Mouse (Mus musculus): ENCODE data around the gene Nrp1. TPM values are rescaled to one million over a fixed set of nuclear protein-coding genes. Genes with fewer than 3 reads are reported as not detected.

Gene Nrp1
- 120 and 133 TPM in 2 replicates for polyA plus RNA-seq (2015; fragmentation: Nextera tagmentation; extraction: Ambion mirVana)

GRCm38 (mm10) chr8:128358406-128358755, at the start of gene Nrp1:
Gene Nrp1, plus strand, starts transcription at chr8:128358604.
- Histone ChIP-seq H3K4me1 (peaks cover 37% of the 10 kb centered on the region), H3K9ac (peak within 1 kb of the TSS; percentile 89), H3K27me3 (no peaks in the 10 kb centered on the region), H3K36me3 (no peaks in the 10 kb centered on the region), H3K4me2 (peak within 1 kb of the TSS; percentile 99), H3K27ac (peak within 1 kb of the TSS; percentile 96), H3K9me3 (no peaks in the 10 kb centered on the region), H3K4me3 (peak within 1 kb of the TSS; percentile 76)
- WGBS = under 1% methylated on average over 21 of the region's 21 CpGs
- ATAC-seq (ENCODE audit: borderline replicate concordance, extremely low read depth, low FRiP score, low TSS enrichment) = peak; percentile 10; the same call in 1 of the 2 replicates

GRCm38 (mm10) chr8:128320797-128321196, 37.6 kb upstream of the Nrp1 start:
- H3K27me3 ChIP-seq = no peaks in the 10 kb centered on the region
- H3K4me3 ChIP-seq = no peak overlapping the region
- no peaks in the 10 kb centered on the region for H3K4me1 ChIP-seq
- no peaks in the 10 kb centered on the region for H3K9me3 ChIP-seq
- 73% methylated on average over 2 of the region's 2 CpGs for WGBS
- H3K36me3 ChIP-seq = no peaks in the 10 kb centered on the region
- no peak overlapping the region for H3K9ac ChIP-seq
- ATAC-seq (ENCODE audit: borderline replicate concordance, extremely low read depth, low FRiP score, low TSS enrichment) = no peak
- no peak overlapping the region for H3K4me2 ChIP-seq
- H3K27ac ChIP-seq = no peak overlapping the region

- ATAC-seq (ENCODE audit: borderline replicate concordance, extremely low read depth, low FRiP score, low TSS enrichment) = no peak
- WGBS = 77% methylated on average over 1 of the region's 1 CpGs
- H3K27ac ChIP-seq = no peak overlapping the region; the same call in 1 of the 2 replicates
Observed at GRCm38 (mm10) chr8:128327281-128327680, 31.1 kb upstream of the Nrp1 start.

GRCm38 (mm10) chr8:128327922-128328321, 30.5 kb upstream of the Nrp1 start:
- 11% methylated on average over 2 of the region's 2 CpGs for WGBS
- no peaks in the 10 kb centered on the region for H3K27me3 ChIP-seq
- ATAC-seq (ENCODE audit: borderline replicate concordance, extremely low read depth, low FRiP score, low TSS enrichment) = peak; percentile 62

More at GRCm38 (mm10) chr8:128327281-128327680, 31.1 kb upstream of the Nrp1 start:
- Histone ChIP-seq H3K9ac (no peak overlapping the region), H3K4me2 (no peak overlapping the region), H3K4me3 (no peak overlapping the region), H3K9me3 (no peaks in the 10 kb centered on the region), H3K4me1 (peaks cover 7% of the 10 kb centered on the region; the same call in 1 of the 2 replicates), H3K27me3 (no peaks in the 10 kb centered on the region), H3K36me3 (no peaks in the 10 kb centered on the region)

GRCm38 (mm10) chr8:128329502-128329901, 28.9 kb upstream of the Nrp1 start:
- Histone ChIP-seq H3K4me1 (peaks cover 7% of the 10 kb centered on the region; the same call in 1 of the 2 replicates), H3K4me2 (no peak overlapping the region), H3K36me3 (no peaks in the 10 kb centered on the region), H3K4me3 (no peak overlapping the region), H3K9me3 (no peaks in the 10 kb centered on the region), H3K27me3 (no peaks in the 10 kb centered on the region), H3K9ac (no peak overlapping the region), H3K27ac (no peak overlapping the region)
- no peak for ATAC-seq (ENCODE audit: borderline replicate concordance, extremely low read depth, low FRiP score, low TSS enrichment)
- WGBS = 84% methylated on average over 3 of the region's 3 CpGs

More at GRCm38 (mm10) chr8:128327922-128328321, 30.5 kb upstream of the Nrp1 start:
- no peaks in the 10 kb centered on the region for H3K36me3 ChIP-seq
- H3K9ac ChIP-seq = no peak overlapping the region
- 0 out of 2 replicates have a peak overlapping the region, but pooled peaks have one; percentile 7 for H3K27ac ChIP-seq
- H3K9me3 ChIP-seq = no peaks in the 10 kb centered on the region
- peaks cover 7% of the 10 kb centered on the region; the same call in 1 of the 2 replicates for H3K4me1 ChIP-seq
- H3K4me2 ChIP-seq = no peak overlapping the region
- no peak overlapping the region for H3K4me3 ChIP-seq

GRCm38 (mm10) chr8:128335976-128336375, 22.4 kb upstream of the Nrp1 start:
- 81% methylated on average over 3 of the region's 3 CpGs for WGBS
- H3K4me2 ChIP-seq = no peak overlapping the region
- no peak overlapping the region for H3K9ac ChIP-seq
- no peaks in the 10 kb centered on the region for H3K36me3 ChIP-seq
- peaks cover 15% of the 10 kb centered on the region for H3K4me1 ChIP-seq
- no peaks in the 10 kb centered on the region for H3K27me3 ChIP-seq
- no peaks in the 10 kb centered on the region for H3K9me3 ChIP-seq
- H3K4me3 ChIP-seq = no peak overlapping the region
- no peak for ATAC-seq (ENCODE audit: borderline replicate concordance, extremely low read depth, low FRiP score, low TSS enrichment)
- no peak overlapping the region for H3K27ac ChIP-seq

GRCm38 (mm10) chr8:128338951-128339350, 19.5 kb upstream of the Nrp1 start:
- Histone ChIP-seq H3K4me1 (peaks cover 15% of the 10 kb centered on the region), H3K36me3 (no peaks in the 10 kb centered on the region), H3K4me2 (no peak overlapping the region), H3K4me3 (no peak overlapping the region), H3K27ac (no peak overlapping the region), H3K9me3 (no peaks in the 10 kb centered on the region), H3K9ac (no peak overlapping the region), H3K27me3 (no peaks in the 10 kb centered on the region)
- ATAC-seq (ENCODE audit: borderline replicate concordance, extremely low read depth, low FRiP score, low TSS enrichment) = no peak

GRCm38 (mm10) chr8:128339521-128339920, 18.9 kb upstream of the Nrp1 start:
- Histone ChIP-seq H3K4me1 (peaks cover 15% of the 10 kb centered on the region), H3K9ac (no peak overlapping the region), H3K36me3 (no peaks in the 10 kb centered on the region), H3K4me2 (no peak overlapping the region), H3K9me3 (no peaks in the 10 kb centered on the region), H3K4me3 (no peak overlapping the region), H3K27ac (no peak overlapping the region), H3K27me3 (no peaks in the 10 kb centered on the region)
- no peak for ATAC-seq (ENCODE audit: borderline replicate concordance, extremely low read depth, low FRiP score, low TSS enrichment)
- WGBS = 64% methylated on average over 3 of the region's 3 CpGs

- no peak for ATAC-seq (ENCODE audit: borderline replicate concordance, extremely low read depth, low FRiP score, low TSS enrichment)
- H3K27ac ChIP-seq = no peak overlapping the region
- no peak overlapping the region for H3K4me3 ChIP-seq
- H3K9ac ChIP-seq = no peak overlapping the region
- no peaks in the 10 kb centered on the region for H3K36me3 ChIP-seq
- H3K4me1 ChIP-seq = no peaks in the 10 kb centered on the region
- H3K27me3 ChIP-seq = no peaks in the 10 kb centered on the region
- H3K9me3 ChIP-seq = no peaks in the 10 kb centered on the region
- no peak overlapping the region for H3K4me2 ChIP-seq
Observed at GRCm38 (mm10) chr8:128350405-128350804, 8.0 kb upstream of the Nrp1 start.

GRCm38 (mm10) chr8:128351211-128351610, 7.2 kb upstream of the Nrp1 start:
- no peak overlapping the region for H3K27ac ChIP-seq
- H3K36me3 ChIP-seq = no peaks in the 10 kb centered on the region
- H3K4me3 ChIP-seq = no peak overlapping the region
- no peak overlapping the region for H3K9ac ChIP-seq
- no peaks in the 10 kb centered on the region for H3K9me3 ChIP-seq
- no peak for ATAC-seq (ENCODE audit: borderline replicate concordance, extremely low read depth, low FRiP score, low TSS enrichment)
- peaks cover 4% of the 10 kb centered on the region; the same call in 1 of the 2 replicates for H3K4me1 ChIP-seq
- no peaks in the 10 kb centered on the region for H3K27me3 ChIP-seq
- no peak overlapping the region for H3K4me2 ChIP-seq

- Histone ChIP-seq H3K4me1 (peaks cover 15% of the 10 kb centered on the region), H3K9ac (no peak overlapping the region)
- 62% methylated on average over 2 of the region's 2 CpGs for WGBS
Observed at GRCm38 (mm10) chr8:128352821-128353220, 5.6 kb upstream of the Nrp1 start.

GRCm38 (mm10) chr8:128353999-128354398, 4.4 kb upstream of the Nrp1 start:
- 18% methylated on average over 1 of the region's 1 CpGs for WGBS
- no peak for ATAC-seq (ENCODE audit: borderline replicate concordance, extremely low read depth, low FRiP score, low TSS enrichment)
- H3K9ac ChIP-seq = no peak overlapping the region

More at GRCm38 (mm10) chr8:128352821-128353220, 5.6 kb upstream of the Nrp1 start:
- no peaks in the 10 kb centered on the region for H3K9me3 ChIP-seq
- no peak overlapping the region for H3K27ac ChIP-seq
- H3K36me3 ChIP-seq = no peaks in the 10 kb centered on the region
- no peak for ATAC-seq (ENCODE audit: borderline replicate concordance, extremely low read depth, low FRiP score, low TSS enrichment)
- no peak overlapping the region for H3K4me3 ChIP-seq
- no peak overlapping the region for H3K4me2 ChIP-seq
- no peaks in the 10 kb centered on the region for H3K27me3 ChIP-seq

GRCm38 (mm10) chr8:128355091-128355490, 3.3 kb upstream of the Nrp1 start:
- Histone ChIP-seq H3K4me2 (no peak overlapping the region), H3K9me3 (no peaks in the 10 kb centered on the region), H3K4me1 (peaks cover 16% of the 10 kb centered on the region), H3K27me3 (no peaks in the 10 kb centered on the region), H3K27ac (no peak overlapping the region), H3K4me3 (no peak overlapping the region), H3K9ac (no peak overlapping the region), H3K36me3 (no peaks in the 10 kb centered on the region)
- no peak for ATAC-seq (ENCODE audit: borderline replicate concordance, extremely low read depth, low FRiP score, low TSS enrichment)
- WGBS = 94% methylated on average over 1 of the region's 1 CpGs

More at GRCm38 (mm10) chr8:128353999-128354398, 4.4 kb upstream of the Nrp1 start:
- Histone ChIP-seq H3K4me1 (peaks cover 16% of the 10 kb centered on the region), H3K4me2 (no peak overlapping the region), H3K4me3 (no peak overlapping the region), H3K36me3 (no peaks in the 10 kb centered on the region), H3K27me3 (no peaks in the 10 kb centered on the region), H3K27ac (no peak overlapping the region), H3K9me3 (no peaks in the 10 kb centered on the region)

All from lung, embryonic 15.5 days (tissue).